Mouse (Mus musculus) hindbrain, embryonic 11.5 days (tissue): ENCODE data around the gene Gm49510. TPM values are rescaled to one million over a fixed set of nuclear protein-coding genes. Genes with fewer than 3 reads are reported as not detected.

Experiments
- ATAC-seq: fragments of 200-750 bp; cut with Nextera tagmentation; 2 replicates; pipeline ENCODE4 v1.8.0; 2017; ENCODE audit warnings: mild to moderate bottlenecking, moderate TSS enrichment, moderate library complexity; ENCODE audit not compliant: low FRiP score
- DNase-seq: peaks from one replicate; pipeline ENCODE4 v3.0.0-alpha.2; 2015; ENCODE audit warnings: low spot score
- H3K27ac ChIP-seq: fragments of 300-500 bp; sonication (generic); 2 replicates; pipeline ENCODE4 v1.5.1; 2014; ENCODE audit warnings: mild to moderate bottlenecking, low read depth, low read length
- H3K27me3 ChIP-seq: fragments of 300-500 bp; sonication (generic); 2 replicates; pipeline ENCODE4 v1.6.1; 2014; ENCODE audit warnings: mild to moderate bottlenecking, low read length, moderate library complexity, mixed read lengths; ENCODE audit not compliant: control insufficient read depth, insufficient read depth
- H3K36me3 ChIP-seq: fragments of 300-500 bp; sonication (generic); 2 replicates; pipeline ENCODE4 v1.6.1; 2014; ENCODE audit warnings: mild to moderate bottlenecking, low read length, moderate library complexity, mixed read lengths; ENCODE audit not compliant: control insufficient read depth, insufficient read depth
- H3K4me1 ChIP-seq: fragments of 300-500 bp; sonication (generic); replicated peaks from 2 replicates; pipeline ENCODE4 v1.6.1; 2014; ENCODE audit warnings: low read length, mixed read lengths; ENCODE audit not compliant: control insufficient read depth, insufficient read depth
- H3K4me2 ChIP-seq: fragments of 300-500 bp; sonication (generic); replicated peaks from 2 replicates; pipeline ENCODE4 v1.6.1; 2014; ENCODE audit warnings: mild to moderate bottlenecking, low read depth, low read length
- H3K4me3 ChIP-seq: fragments of 300-500 bp; sonication (generic); 2 replicates; pipeline ENCODE4 v1.5.1; 2014; ENCODE audit warnings: low read depth, low read length
- H3K9ac ChIP-seq: fragments of 300-500 bp; sonication (generic); 2 replicates; pipeline ENCODE4 v1.6.1; 2014; ENCODE audit warnings: low read depth, low read length
- H3K9me3 ChIP-seq: fragments of 300-500 bp; sonication (generic); 2 replicates; pipeline ENCODE4 v1.6.1; 2016; ENCODE audit warnings: low read length; ENCODE audit not compliant: control insufficient read depth
- WGBS: fragments of 180-500 bp; shearing (Covaris S2); extraction: QIAGEN DNeasy Blood & Tissue Kit; methylation state at CpG from one replicate; pipeline ENCODE4 v1.1.7; 2014; 5-methylcytosine and 5-hydroxymethylcytosine counted together
- polyA plus RNA-seq: library from polyadenylated mRNA; unstranded; fragments of >200 nt; fragmentation: Nextera tagmentation; extraction: Ambion mirVana; gene quantifications from 2 replicates; pipeline ENCODE4 v1.2.1, GENCODE M21; 2014

Gene Gm49510
- polyA plus RNA-seq, 1 experiment from 2014 or later = 0.42 TPM

DNA sequence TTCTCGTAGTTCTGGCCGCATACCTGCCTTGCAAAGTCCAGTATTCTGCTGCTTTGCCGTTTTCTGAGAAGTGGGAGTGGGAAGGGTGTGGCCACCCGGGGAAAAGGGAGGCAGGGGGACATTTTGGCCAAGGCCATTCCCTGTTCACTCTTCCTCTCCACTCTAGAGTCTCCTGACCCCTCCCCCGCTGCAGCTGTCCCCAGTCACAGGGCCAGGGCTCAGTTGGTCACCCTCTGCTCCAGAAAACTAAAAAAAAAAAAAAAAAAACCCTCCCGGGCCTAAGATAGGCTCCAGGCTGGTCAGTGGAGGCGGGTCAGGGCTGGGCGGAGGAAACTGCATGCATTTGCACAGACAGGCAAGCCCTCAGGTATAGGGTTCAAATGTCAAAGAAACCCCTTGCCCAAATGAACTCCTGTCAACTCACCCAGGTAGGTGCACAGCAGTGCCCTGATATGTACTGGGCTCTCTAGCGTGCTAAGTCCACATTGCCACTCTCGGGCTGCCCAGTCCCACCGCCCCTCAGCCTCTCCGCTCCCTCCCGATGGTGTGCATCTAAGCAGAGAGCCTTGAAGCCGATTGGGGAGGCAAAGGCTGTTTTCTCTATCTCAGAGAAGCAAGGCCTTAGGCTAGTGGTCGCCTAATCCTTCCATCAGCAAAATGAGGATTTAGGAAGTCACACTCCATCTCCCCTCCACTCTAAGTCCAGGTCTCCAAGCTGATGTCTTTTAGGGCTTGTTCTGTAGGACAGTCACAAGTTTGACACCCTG is 27.7 kb downstream of the Gm49510 start:
- Histone ChIP-seq H3K4me1 (peaks cover 8% of the 10 kb centered on the region), H3K27ac (no peak overlapping the region), H3K4me3 (peak overlapping the region; percentile 27), H3K36me3 (no peaks in the 10 kb centered on the region), H3K9me3 (no peaks in the 10 kb centered on the region), H3K27me3 (0 out of 2 replicates have a peak, but pooled peaks cover 2% of the 10 kb centered on the region), H3K9ac (peak overlapping the region; percentile 37; the same call in 1 of the 2 replicates), H3K4me2 (peak overlapping the region; percentile 65)
- 0 out of 2 replicates have a peak, but pooled peaks have one; percentile 19 for ATAC-seq
- WGBS = 17% methylated on average over 15 of the region's 15 CpGs
- peak; percentile 34 for DNase-seq

DNA sequence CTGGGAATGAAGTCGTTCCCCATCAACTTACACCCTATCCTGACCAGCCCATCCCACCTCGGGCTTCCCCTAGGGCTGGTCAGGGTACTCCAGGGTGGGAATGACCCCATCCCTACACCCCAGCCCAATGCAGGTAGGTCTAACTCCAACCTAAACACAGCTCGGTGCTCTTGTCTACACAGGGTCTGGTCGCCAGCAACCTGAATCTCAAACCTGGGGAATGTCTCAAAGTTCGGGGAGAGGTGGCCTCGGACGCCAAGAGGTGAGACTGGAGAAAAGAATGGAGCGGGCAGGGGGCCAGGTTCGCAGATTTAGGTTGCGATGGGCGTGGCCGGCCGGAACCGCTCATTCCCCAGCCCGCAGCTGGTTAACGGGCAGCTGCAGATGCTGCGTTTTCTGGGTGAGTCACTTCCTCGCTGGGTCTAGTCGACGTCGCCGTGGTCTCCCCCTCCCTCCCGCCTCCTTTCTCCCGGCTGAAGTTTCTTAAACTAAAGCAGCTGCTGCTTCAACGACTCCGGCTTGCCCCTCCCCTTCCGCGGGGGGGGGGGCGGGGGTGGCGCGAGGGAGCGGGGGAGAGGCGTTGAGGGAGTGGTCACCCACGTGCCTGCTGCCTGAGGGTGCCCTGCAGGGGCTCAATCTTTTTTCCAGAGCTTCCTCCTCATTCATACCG is 28.5 kb downstream of the Gm49510 start:
- peak overlapping the region; percentile 65 for H3K4me2 ChIP-seq
- peak overlapping the region; percentile 37; the same call in 1 of the 2 replicates for H3K9ac ChIP-seq
- H3K4me1 ChIP-seq = peaks cover 8% of the 10 kb centered on the region
- WGBS = under 1% methylated on average over 21 of the region's 35 CpGs
- DNase-seq (peak; percentile 68), ATAC-seq (peak; percentile 55; the same call in 1 of the 2 replicates)
- H3K4me3 ChIP-seq = peak overlapping the region; percentile 27
- H3K9me3 ChIP-seq = no peaks in the 10 kb centered on the region
- no peaks in the 10 kb centered on the region for H3K36me3 ChIP-seq
- H3K27me3 ChIP-seq = 0 out of 2 replicates have a peak, but pooled peaks cover 2% of the 10 kb centered on the region
- no peak overlapping the region for H3K27ac ChIP-seq

DNA sequence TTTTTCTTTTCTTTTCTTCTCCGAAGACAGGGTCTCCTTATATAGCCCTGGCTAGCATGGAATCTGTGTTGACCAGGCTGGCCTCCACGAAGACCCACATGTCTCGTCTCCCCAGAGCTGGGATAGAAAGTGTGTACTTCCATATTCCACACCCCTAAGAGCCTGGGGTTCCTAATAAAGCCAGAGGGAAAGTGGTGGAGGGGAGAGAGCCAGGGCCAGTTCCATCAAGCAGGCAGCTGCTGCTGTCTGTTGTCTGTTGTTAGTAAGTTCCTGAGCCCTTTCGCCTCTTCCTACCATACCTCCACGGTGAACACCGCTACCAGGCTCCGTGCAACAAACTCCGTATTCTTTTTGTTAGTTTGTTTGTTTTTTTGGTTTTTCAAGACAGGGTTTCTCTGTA is 29.1 kb downstream of the Gm49510 start:
- DNase-seq (no peak), ATAC-seq (no peak)
- 53% methylated on average over 7 of the region's 8 CpGs for WGBS
- peak overlapping the region; percentile 27; the same call in 1 of the 2 replicates for H3K4me3 ChIP-seq
- H3K27ac ChIP-seq = no peak overlapping the region
- H3K9ac ChIP-seq = no peak overlapping the region
- H3K4me2 ChIP-seq = peak overlapping the region; percentile 65
- no peaks in the 10 kb centered on the region for H3K36me3 ChIP-seq
- H3K9me3 ChIP-seq = no peaks in the 10 kb centered on the region
- H3K27me3 ChIP-seq = 0 out of 2 replicates have a peak, but pooled peaks cover 2% of the 10 kb centered on the region
- H3K4me1 ChIP-seq = peaks cover 8% of the 10 kb centered on the region

DNA sequence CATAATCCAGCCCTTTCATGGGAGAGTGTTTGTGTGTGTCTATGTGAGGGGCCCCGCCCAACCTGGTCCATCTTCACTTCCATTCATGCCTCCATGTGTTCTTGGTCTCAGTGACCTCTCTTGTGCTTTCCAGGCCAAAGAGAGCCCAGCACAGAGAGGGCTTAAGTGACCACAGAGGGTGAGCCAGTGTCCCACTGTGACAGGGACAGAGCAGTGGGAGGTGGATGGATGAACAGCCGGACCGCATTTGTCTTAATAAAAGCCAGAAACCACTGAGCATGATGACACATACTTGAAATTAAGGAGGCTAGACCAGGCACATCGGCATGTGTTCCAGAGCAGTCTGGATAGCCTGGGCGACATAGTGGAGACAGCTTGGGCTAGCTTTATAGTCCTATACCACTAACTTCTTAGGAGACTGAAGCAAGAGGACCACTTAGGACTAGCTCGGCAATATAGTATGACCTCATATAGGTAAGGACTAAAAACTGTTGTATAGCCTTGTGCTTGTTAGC is 30.8 kb downstream of the Gm49510 start:
- no peak for DNase-seq

DNA sequence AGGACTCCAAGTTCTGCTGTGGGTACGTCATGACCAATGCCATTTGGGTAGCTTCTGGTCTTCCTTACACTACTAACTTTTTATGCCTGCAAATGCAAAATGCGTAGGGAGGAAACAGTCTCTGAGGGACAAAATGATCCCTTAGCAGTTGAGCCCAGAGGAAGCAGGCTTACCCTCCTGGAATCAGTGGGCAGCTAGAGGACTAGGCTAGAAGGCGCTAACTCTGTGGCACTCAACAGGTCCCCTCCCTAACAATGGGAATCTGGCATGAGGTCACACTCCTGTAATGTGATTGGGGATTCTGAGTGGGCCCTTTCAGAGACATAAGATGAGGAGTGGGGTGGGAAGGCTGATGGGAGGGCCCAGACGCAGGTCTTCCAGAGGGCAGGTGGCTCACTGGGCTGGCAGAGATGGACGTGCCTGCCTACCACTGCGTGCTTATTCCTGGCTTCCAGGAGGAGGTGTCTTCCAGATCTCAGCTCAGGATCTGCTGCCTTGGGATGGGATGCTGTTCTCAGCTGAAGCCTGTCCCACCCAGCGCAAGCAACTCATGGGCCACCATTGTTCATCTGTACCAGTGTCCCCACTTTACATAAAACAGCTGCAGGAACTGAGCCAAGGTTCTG is 31.4 kb downstream of the Gm49510 start:
- Histone ChIP-seq H3K4me3 (no peak overlapping the region), H3K9me3 (no peaks in the 10 kb centered on the region), H3K27ac (no peak overlapping the region), H3K36me3 (no peaks in the 10 kb centered on the region), H3K9ac (no peak overlapping the region), H3K27me3 (0 out of 2 replicates have a peak, but pooled peaks cover 2% of the 10 kb centered on the region), H3K4me2 (no peak overlapping the region), H3K4me1 (peaks cover 5% of the 10 kb centered on the region)
- no peak for ATAC-seq
- DNase-seq = no peak
- 88% methylated on average over 7 of the region's 7 CpGs for WGBS

More for the DNA sequence above, 30.8 kb downstream of the Gm49510 start:
- Histone ChIP-seq H3K36me3 (no peaks in the 10 kb centered on the region), H3K4me3 (no peak overlapping the region), H3K9ac (no peak overlapping the region), H3K4me1 (peaks cover 6% of the 10 kb centered on the region), H3K4me2 (no peak overlapping the region), H3K9me3 (no peaks in the 10 kb centered on the region), H3K27ac (no peak overlapping the region), H3K27me3 (0 out of 2 replicates have a peak, but pooled peaks cover 2% of the 10 kb centered on the region)
- ATAC-seq = no peak
- WGBS = 92% methylated on average over 6 of the region's 6 CpGs

DNA sequence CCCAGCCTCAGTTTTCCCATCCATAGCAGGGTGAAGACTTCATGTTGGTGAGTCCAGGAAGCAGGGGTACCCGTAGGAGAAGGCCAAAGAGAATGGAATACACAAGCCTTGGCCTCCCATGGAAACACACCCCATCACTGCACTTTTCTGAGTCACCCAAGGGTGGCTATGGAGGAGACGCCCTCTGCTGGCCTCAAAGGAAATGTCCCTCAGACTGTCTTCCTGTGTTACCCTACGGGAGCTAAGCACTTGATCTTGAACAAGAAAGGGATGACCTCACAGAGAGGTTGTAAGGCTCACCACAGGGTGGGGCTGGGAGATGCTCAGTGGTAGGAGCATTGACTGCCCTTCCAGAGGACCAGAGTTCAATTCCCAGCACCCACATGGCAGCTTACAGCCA is 32.1 kb downstream of the Gm49510 start:
- ATAC-seq = no peak
- DNase-seq = peak; percentile 24
- Histone ChIP-seq H3K4me3 (no peak overlapping the region), H3K36me3 (no peaks in the 10 kb centered on the region), H3K9me3 (no peaks in the 10 kb centered on the region), H3K9ac (no peak overlapping the region), H3K4me2 (no peak overlapping the region), H3K27me3 (0 out of 2 replicates have a peak, but pooled peaks cover 2% of the 10 kb centered on the region), H3K27ac (no peak overlapping the region), H3K4me1 (peaks cover 2% of the 10 kb centered on the region; the same call in 1 of the 2 replicates)
- WGBS = 35% methylated on average over 3 of the region's 3 CpGs

DNA sequence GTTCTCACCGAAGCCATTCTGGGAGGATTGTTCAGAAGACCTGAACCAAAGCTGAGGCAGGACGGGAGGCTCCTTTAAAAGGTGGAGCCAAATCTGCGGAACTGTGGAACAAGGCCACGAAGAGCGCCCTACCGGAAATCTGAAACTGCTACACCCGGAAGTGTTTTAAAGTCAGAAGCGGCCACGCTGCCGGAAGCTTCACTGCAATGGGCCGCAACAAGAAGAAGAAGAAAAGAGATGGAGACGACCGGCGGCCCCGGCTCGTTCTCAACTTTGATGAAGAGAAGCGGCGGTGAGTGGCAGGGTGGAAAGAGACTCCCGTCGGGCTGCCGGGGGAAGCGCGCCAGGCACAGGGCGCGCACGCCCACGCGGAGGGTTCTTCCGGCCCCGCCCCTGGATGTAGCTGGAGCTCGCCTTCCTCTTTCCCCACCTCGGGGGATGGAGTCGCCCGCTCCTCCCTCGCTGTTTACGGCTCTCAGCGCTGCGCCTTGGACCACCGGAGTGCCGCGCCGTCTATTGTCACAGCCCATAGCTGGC is 35.4 kb downstream of the Gm49510 start, which contains the start of gene Nol12:
Gene Nol12, plus strand, starts transcription at position 150 of the 537 bp plus-strand sequence.
- Histone ChIP-seq H3K9me3 (no peaks in the 10 kb centered on the region), H3K27me3 (no peaks in the 10 kb centered on the region), H3K4me2 (peak within 1 kb of the TSS; percentile 69), H3K27ac (peak within 1 kb of the TSS; percentile 62; the same call in 1 of the 2 replicates), H3K36me3 (peaks cover 6% of the 10 kb centered on the region; the same call in 1 of the 2 replicates), H3K4me3 (peak within 1 kb of the TSS; percentile 80), H3K9ac (peak within 1 kb of the TSS; percentile 86), H3K4me1 (no peaks in the 10 kb centered on the region)
- under 1% methylated on average over 42 of the region's 42 CpGs for WGBS
- peak; percentile 88 for ATAC-seq
- DNase-seq = peak; percentile 92

DNA sequence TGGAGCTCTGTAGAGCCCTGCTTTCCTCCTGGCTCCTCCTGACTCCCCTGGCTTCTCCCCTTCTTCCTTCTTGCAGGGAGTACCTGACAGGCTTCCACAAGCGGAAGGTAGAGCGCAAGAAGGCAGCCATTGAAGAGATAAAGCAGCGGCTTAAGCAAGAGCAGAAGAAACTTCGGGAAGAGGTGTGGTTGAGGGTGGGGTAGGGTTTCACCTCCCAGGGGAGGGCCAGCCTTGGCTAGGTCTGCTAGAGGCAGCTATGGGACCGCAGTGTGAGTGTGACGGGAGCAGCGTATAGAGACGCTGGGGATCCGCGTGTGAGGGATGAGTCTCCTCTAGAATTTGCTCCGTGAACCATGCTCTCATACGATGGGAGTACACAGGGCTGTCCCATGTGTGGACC is 36.9 kb downstream of the Gm49510 start:
- no peak overlapping the region for H3K27ac ChIP-seq
- H3K9ac ChIP-seq = no peak overlapping the region; the same call in 1 of the 2 replicates
- DNase-seq = no peak
- 0 out of 2 replicates have a peak overlapping the region, but pooled peaks have one; percentile 2 for H3K4me3 ChIP-seq
- WGBS = 90% methylated on average over 12 of the region's 12 CpGs
- no peaks in the 10 kb centered on the region for H3K27me3 ChIP-seq
- no peaks in the 10 kb centered on the region for H3K9me3 ChIP-seq
- H3K36me3 ChIP-seq = peaks cover 6% of the 10 kb centered on the region; the same call in 1 of the 2 replicates
- no peak overlapping the region for H3K4me2 ChIP-seq
- no peak for ATAC-seq
- no peaks in the 10 kb centered on the region for H3K4me1 ChIP-seq
